ENCODE assay signal across 9 mouse cellular contexts in the genomic region with DNA sequence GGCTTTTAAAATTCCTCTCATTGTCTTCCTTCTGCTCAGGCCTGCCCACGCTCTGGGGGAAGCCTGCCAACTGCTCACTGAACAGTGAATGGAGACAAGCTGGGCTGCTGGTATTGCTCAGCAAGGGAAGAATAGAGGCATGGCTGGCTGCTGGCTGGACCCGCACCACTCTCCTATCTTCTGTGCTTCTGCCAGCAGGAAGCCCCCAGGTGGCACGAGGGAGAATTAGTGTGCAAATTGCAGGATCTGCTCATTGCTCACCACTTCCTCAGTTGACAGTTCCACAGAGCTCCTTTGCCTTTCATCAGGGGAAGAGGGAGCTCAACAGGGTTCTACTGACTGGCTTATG.
DNase-seq lines count a peak whose midpoint lies in the region; ATAC-seq lines count a peak whose summit lies in the region.
"Had no signal": no experiment of that assay in that cellular context is flagged by ENCODE, and none has a peak within 500 bp of the region (broad histone marks: within the 10 kb centered on the region; RNA-seq: fewer than 3 reads in every experiment).

No protein-coding gene starts in this region.

- H3K4me3 ChIP-seq in heart, embryonic 15.5 days = no peak overlapping the region

- H3K9ac ChIP-seq in heart, embryonic 15.5 days = no peak overlapping the region

- WGBS in heart, embryonic 15.5 days = 6% methylated on average over 3 of the region's 3 CpGs

- H3K4me1 ChIP-seq in heart, embryonic 15.5 days (replicated peaks) = peaks cover 23% of the 10 kb centered on the region

- ATAC-seq in heart, embryonic 15.5 days (replicated peaks; ENCODE audit: insufficient number of reproducible peaks, insufficient read depth, low FRiP score, low read depth) = 0 out of 2 replicates have a peak, but pooled peaks have one; percentile 47

- H3K36me3 ChIP-seq in heart, embryonic 15.5 days = no peaks in the 10 kb centered on the region

- peak; percentile 9 for DNase-seq in thymus, postnatal 4 days
- DNase-seq in thymus, adult 18-20 months = no peak
- DNase-seq in cerebellum, postnatal 36 days = peak; percentile 51 to 62
- DNase-seq in kidney, postnatal 36 days = peak; percentile 86 to 88
- DNase-seq in lung, postnatal 10 days = peak; percentile 24
- DNase-seq in right cerebral cortex, adult 18-20 months = peak; percentile 93
- no peak for DNase-seq in spleen, postnatal 10 days (ENCODE audit: low spot score in 2 of 2)

- H3K4me2 ChIP-seq in heart, embryonic 15.5 days = peak overlapping the region; percentile 37; the same call in 1 of the 2 replicates

- no peak overlapping the region for H3K27ac ChIP-seq in heart, embryonic 15.5 days
- H3K27ac ChIP-seq: macrophage had no signal

- H3K27me3 ChIP-seq in heart, embryonic 15.5 days = no peaks in the 10 kb centered on the region

- H3K9me3 ChIP-seq in heart, embryonic 15.5 days (replicated peaks) = no peaks in the 10 kb centered on the region

Comparison
In these comparisons a context has a peak if more than half of its experiments do, and no peak if none do; other contexts are left out.
1. DNase-seq: peak in thymus, postnatal 4 days (single experiment), cerebellum, postnatal 36 days (2 of 2), kidney, postnatal 36 days (2 of 2), lung, postnatal 10 days (single experiment) and right cerebral cortex, adult 18-20 months (single experiment); none in thymus, adult 18-20 months (0 of 2) and spleen, postnatal 10 days (0 of 2).